ENCODE assay signal across 1 mouse cellular context in the genomic region with DNA sequence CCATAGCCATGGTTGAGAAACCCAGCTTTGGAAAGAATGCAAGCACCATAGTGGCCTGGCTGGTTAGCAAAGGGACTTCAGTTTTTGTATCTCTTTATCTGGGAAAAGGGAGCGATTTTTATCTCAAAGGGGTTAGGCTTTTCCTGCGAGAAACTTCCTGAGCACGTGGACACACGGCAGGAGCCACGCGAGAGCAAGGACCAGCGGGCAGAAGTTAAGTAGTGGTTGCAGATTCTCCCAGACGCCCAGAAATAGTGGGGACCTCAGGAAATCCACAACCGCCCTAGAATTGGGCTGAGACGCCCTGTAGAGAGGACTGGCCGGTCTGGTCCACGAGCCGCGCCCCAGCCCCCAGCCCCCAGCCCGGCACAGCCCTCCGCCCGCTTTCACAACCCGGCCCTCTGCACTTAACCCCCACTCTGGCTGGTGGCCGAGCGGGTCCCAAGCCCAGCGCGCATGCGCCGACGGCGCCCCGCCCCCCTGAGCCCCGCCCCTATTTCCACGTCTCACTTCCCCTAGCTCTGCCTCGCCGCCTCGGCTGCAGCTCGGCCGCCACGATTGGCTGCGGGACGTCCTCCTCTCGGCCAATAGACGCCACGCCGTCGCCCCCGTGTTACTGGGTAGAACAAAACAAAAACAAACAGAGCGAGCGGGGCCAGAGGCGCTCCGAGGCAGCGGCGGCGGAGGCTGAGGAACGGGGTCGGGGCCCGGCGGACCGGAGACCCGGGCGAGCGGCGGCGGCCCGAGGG.
TF ChIP-seq lines count a peak whose summit lies in the region.

No protein-coding gene starts in this region.

TF ChIP-seq in MEL, 35 proteins besides CTCF, POLR2A, EP300 and RAD21 (continued from another document):
- TF ChIP-seq TCF12 (IDR thresholded peaks at IDR 0.05; ENCODE audit: low read depth, low read length), result peak; percentile 4; the same call in 1 of the 2 replicates
- TF ChIP-seq POLR2AphosphoS5 (IDR thresholded peaks at IDR 0.05; ENCODE audit: borderline replicate concordance, low read depth, low read length), result no peak; the same call in 1 of the 2 replicates
- TF ChIP-seq ELF1 (IDR thresholded peaks at IDR 0.05; ENCODE audit: low read depth, low read length), result peak; percentile 62
- peak; percentile 82 for TF ChIP-seq SIN3A (IDR thresholded peaks at IDR 0.05; ENCODE audit: low read length)
- TF ChIP-seq BHLHE40 (IDR thresholded peaks at IDR 0.05; ENCODE audit: borderline replicate concordance, low read depth, low read length), result peak; percentile 61; the same call in 1 of the 2 replicates
- peak; percentile 98 for TF ChIP-seq MYC (IDR thresholded peaks at IDR 0.05; ENCODE audit: low read depth, low read length)
- TF ChIP-seq TAL1 (IDR thresholded peaks at IDR 0.05; ENCODE audit: low read length), result no peak
- no peak; the same call in 1 of the 2 replicates for TF ChIP-seq ZMIZ1 (IDR thresholded peaks at IDR 0.05; ENCODE audit: low read depth, low read length)
- TF ChIP-seq USF1 (IDR thresholded peaks at IDR 0.05; ENCODE audit: low read depth, low read length), result peak; percentile 86
- TF ChIP-seq E2F4 (IDR thresholded peaks at IDR 0.05; ENCODE audit: borderline replicate concordance, low read depth, low read length), result no peak
- no peak for TF ChIP-seq JUND (IDR thresholded peaks at IDR 0.05; ENCODE audit: low read depth, low read length)
- TF ChIP-seq SMC3 (IDR thresholded peaks at IDR 0.05; ENCODE audit: low read depth, low read length), result peak; percentile 12; the same call in 1 of the 2 replicates
- no peak for TF ChIP-seq MYB (IDR thresholded peaks at IDR 0.05; ENCODE audit: low read depth, low read length)
- TF ChIP-seq MEF2A (IDR thresholded peaks at IDR 0.05; ENCODE audit: extremely low read depth, insufficient replicate concordance, low read depth, low read length, poor library complexity, severe bottlenecking), result no peak
- 0 out of 4 replicates have a peak, but pooled peaks of 1 of the 2 experiments have one; percentile 29 for TF ChIP-seq USF2 (IDR thresholded peaks at IDR 0.05; ENCODE audit: borderline replicate concordance in 1 of 2, insufficient read depth in 1 of 2, low read depth in 1 of 2, low read length in 2 of 2)
- peak; percentile 79; the same call in 1 of the 2 replicates for TF ChIP-seq MAZ (IDR thresholded peaks at IDR 0.05; ENCODE audit: low read depth, low read length)
- TF ChIP-seq KAT2A (conservative IDR thresholded peaks at IDR 0.05; ENCODE audit: low read depth, low read length), result no peak
- peak; percentile 73; the same call in 1 of the 2 replicates for TF ChIP-seq POLR2AphosphoS2 (IDR thresholded peaks at IDR 0.05; ENCODE audit: low read length)
- TF ChIP-seq NRF1 (IDR thresholded peaks at IDR 0.05; ENCODE audit: insufficient read depth, low read depth, low read length, poor library complexity, severe bottlenecking), result peak; percentile 81
TF ChIP-seq in MEL: peak in this region for 19.
